Mouse (Mus musculus) stomach, embryonic 14.5 days (tissue): ENCODE results near the gene Hoxb9. TPM values are rescaled to one million over a fixed set of nuclear protein-coding genes. Genes with fewer than 3 reads are reported as not detected.

Source experiments
- ATAC-seq: fragments of 200-750 bp; cut with Nextera tagmentation; 2 replicates; pipeline ENCODE4 v1.8.0; 2017; ENCODE audit warnings: low read depth, moderate TSS enrichment; ENCODE audit not compliant: insufficient number of reproducible peaks, insufficient read depth, low FRiP score
- H3K27ac ChIP-seq: fragments of 300-500 bp; sonication (generic); 2 replicates; pipeline ENCODE4 v1.5.1; 2014; ENCODE audit warnings: mild to moderate bottlenecking, low read length, moderate library complexity, mixed read lengths
- H3K27me3 ChIP-seq: fragments of 300-500 bp; sonication (generic); 2 replicates; pipeline ENCODE4 v1.6.1; 2014; ENCODE audit warnings: low read length, control low read depth, mixed read lengths; ENCODE audit not compliant: control insufficient read depth, insufficient read depth
- H3K36me3 ChIP-seq: fragments of 300-500 bp; sonication (generic); 2 replicates; pipeline ENCODE4 v1.6.1; 2014; ENCODE audit warnings: mild to moderate bottlenecking, control low read depth, low read length, moderate library complexity, mixed read lengths; ENCODE audit not compliant: control insufficient read depth, insufficient read depth
- H3K4me1 ChIP-seq: fragments of 300-500 bp; sonication (generic); 2 replicates; pipeline ENCODE4 v1.6.1; 2014; ENCODE audit warnings: low read length, control low read depth, mixed read lengths; ENCODE audit not compliant: control insufficient read depth, insufficient read depth
- H3K4me2 ChIP-seq: fragments of 300-500 bp; sonication (generic); replicated peaks from 2 replicates; pipeline ENCODE4 v1.6.1; 2014; ENCODE audit warnings: low read depth, low read length, control low read depth
- H3K4me3 ChIP-seq: fragments of 300-500 bp; sonication (generic); 2 replicates; pipeline ENCODE4 v1.5.1; 2014; ENCODE audit warnings: low read depth, low read length, control low read depth
- H3K9ac ChIP-seq: fragments of 300-500 bp; sonication (generic); replicated peaks from 2 replicates; pipeline ENCODE4 v1.6.1; 2014; ENCODE audit warnings: low read depth, mild to moderate bottlenecking, control low read depth, low read length, moderate library complexity, mixed read lengths
- H3K9me3 ChIP-seq: fragments of 300-500 bp; sonication (generic); 2 replicates; pipeline ENCODE4 v1.6.1; 2016; ENCODE audit warnings: low read depth, low read length, control low read depth; ENCODE audit not compliant: control insufficient read depth
- WGBS: fragments of 180-500 bp; shearing (Covaris S2); extraction: QIAGEN DNeasy Blood & Tissue Kit; methylation state at CpG from one replicate; pipeline ENCODE4 v1.1.7; 2014; 5-methylcytosine and 5-hydroxymethylcytosine counted together
- polyA plus RNA-seq: library from polyadenylated mRNA; unstranded; fragments of >200 nt; fragmentation: Nextera tagmentation; extraction: Ambion mirVana; gene quantifications from 2 replicates; pipeline ENCODE4 v1.2.1, GENCODE M21; 2014

Hoxb9 gene
- polyA plus RNA-seq, 1 experiment from 2014 or later: 0.25 TPM

- Histone ChIP-seq H3K36me3 (no peaks in the 10 kb centered on the region), H3K27me3 (peaks cover 38% of the 10 kb centered on the region), H3K9ac (no peak overlapping the region), H3K9me3 (no peaks in the 10 kb centered on the region), H3K4me2 (no peak overlapping the region), H3K27ac (peak overlapping the region; percentile 82; the same call in 1 of the 2 replicates), H3K4me3 (no peak overlapping the region), H3K4me1 (peaks cover 8% of the 10 kb centered on the region; the same call in 1 of the 2 replicates)
- 26% methylated on average over 17 of the region's 17 CpGs for WGBS
- ATAC-seq: no peak
These were observed 19.6 kb downstream of the Hoxb9 start for GRCm38 (mm10) chr11:96290705-96291355.

GRCm38 (mm10) chr11:96291681-96292564 is 20.7 kb downstream of the Hoxb9 start, which contains the start of gene Hoxb6:
Gene Hoxb6, plus strand, starts transcription at chr11:96292476.
- Histone ChIP-seq H3K4me2 (peak within 1 kb of the TSS; percentile 52), H3K4me3 (peak within 1 kb of the TSS; percentile 38), H3K9me3 (no peaks in the 10 kb centered on the region), H3K27me3 (peaks cover 40% of the 10 kb centered on the region; the same call in 1 of the 2 replicates), H3K27ac (peak within 1 kb of the TSS; percentile 82), H3K36me3 (no peaks in the 10 kb centered on the region), H3K9ac (peak within 1 kb of the TSS; percentile 37), H3K4me1 (peaks cover 8% of the 10 kb centered on the region; the same call in 1 of the 2 replicates)
- no peak for ATAC-seq
- 10% methylated on average over 22 of the region's 22 CpGs for WGBS

GRCm38 (mm10) chr11:96292565-96293301 is 21.5 kb downstream of the Hoxb9 start:
- WGBS: 6% methylated on average over 12 of the region's 12 CpGs
- Histone ChIP-seq H3K4me2 (peak overlapping the region; percentile 52), H3K4me3 (peak overlapping the region; percentile 38), H3K36me3 (no peaks in the 10 kb centered on the region), H3K4me1 (peaks cover 4% of the 10 kb centered on the region; the same call in 1 of the 2 replicates), H3K27ac (peak overlapping the region; percentile 73; the same call in 1 of the 2 replicates), H3K9ac (peak overlapping the region; percentile 37), H3K9me3 (no peaks in the 10 kb centered on the region), H3K27me3 (peaks cover 41% of the 10 kb centered on the region; the same call in 1 of the 2 replicates)
- ATAC-seq: no peak

- ATAC-seq: no peak
- H3K4me3 ChIP-seq: peak overlapping the region; percentile 38
- H3K36me3 ChIP-seq: no peaks in the 10 kb centered on the region
- H3K27ac ChIP-seq: peak overlapping the region; percentile 73; the same call in 1 of the 2 replicates
- WGBS: 8% methylated on average over 22 of the region's 22 CpGs
- H3K27me3 ChIP-seq: peaks cover 34% of the 10 kb centered on the region; the same call in 1 of the 2 replicates
- peaks cover 4% of the 10 kb centered on the region; the same call in 1 of the 2 replicates for H3K4me1 ChIP-seq
- H3K9ac ChIP-seq: peak overlapping the region; percentile 37
- peak overlapping the region; percentile 52 for H3K4me2 ChIP-seq
- H3K9me3 ChIP-seq: no peaks in the 10 kb centered on the region
These were observed 22.2 kb downstream of the Hoxb9 start for GRCm38 (mm10) chr11:96293302-96293921.

DNA sequence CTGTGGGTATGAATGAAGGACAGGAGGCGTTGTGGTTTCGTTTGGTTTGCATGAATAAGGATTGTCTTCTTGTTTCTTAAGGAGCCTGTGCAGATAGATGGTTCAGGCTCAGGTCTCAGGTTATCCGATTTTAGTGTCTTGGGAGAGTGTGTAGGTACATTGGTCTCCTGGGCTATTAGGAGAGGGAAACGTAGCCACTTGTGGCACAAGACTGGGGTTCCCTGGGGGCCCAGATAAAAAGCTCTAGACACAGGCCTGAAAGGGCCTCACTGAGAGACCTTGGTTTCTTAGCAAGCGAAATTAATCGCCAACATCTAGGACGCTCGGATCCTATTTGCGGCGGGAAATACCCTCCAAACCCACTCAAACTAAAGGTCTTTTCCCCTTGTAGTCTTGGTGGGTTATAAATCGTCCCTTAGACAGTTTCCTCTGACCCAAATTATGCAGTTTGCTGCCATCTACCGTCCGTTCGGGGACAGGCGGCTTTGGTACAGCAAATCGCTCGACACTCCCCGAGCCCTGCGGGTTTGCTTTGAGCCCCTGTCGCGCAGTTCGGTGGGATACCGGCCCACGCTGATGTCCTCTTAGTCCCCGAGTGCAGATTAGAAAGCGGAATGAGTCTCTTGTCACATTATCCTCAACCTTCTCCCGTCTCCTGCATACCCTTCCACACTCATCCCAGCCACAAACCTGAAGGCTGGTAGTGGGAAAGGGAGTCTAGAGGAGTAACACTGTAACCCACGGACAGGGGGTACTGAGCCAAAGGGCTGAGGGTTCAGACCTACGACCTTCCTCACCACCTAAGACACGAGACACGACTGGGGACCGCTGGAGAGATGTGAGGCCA is 23.2 kb downstream of the Hoxb9 start:
- peaks cover 4% of the 10 kb centered on the region; the same call in 1 of the 2 replicates for H3K4me1 ChIP-seq
- H3K27ac ChIP-seq: peak overlapping the region; percentile 52; the same call in 1 of the 2 replicates
- no peaks in the 10 kb centered on the region for H3K9me3 ChIP-seq
- 1% methylated on average over 32 of the region's 32 CpGs for WGBS
- H3K9ac ChIP-seq: peak overlapping the region; percentile 37
- peak overlapping the region; percentile 52 for H3K4me2 ChIP-seq
- H3K36me3 ChIP-seq: no peaks in the 10 kb centered on the region
- peaks cover 30% of the 10 kb centered on the region; the same call in 1 of the 2 replicates for H3K27me3 ChIP-seq
- peak; percentile 50; the same call in 1 of the 2 replicates for ATAC-seq
- peak overlapping the region; percentile 38 for H3K4me3 ChIP-seq

GRCm38 (mm10) chr11:96295092-96295835 is 24.0 kb downstream of the Hoxb9 start:
- Histone ChIP-seq H3K4me1 (peaks cover 4% of the 10 kb centered on the region; the same call in 1 of the 2 replicates), H3K36me3 (no peaks in the 10 kb centered on the region), H3K9me3 (no peaks in the 10 kb centered on the region), H3K4me2 (peak overlapping the region; percentile 52), H3K27me3 (peaks cover 37% of the 10 kb centered on the region), H3K27ac (peak overlapping the region; percentile 70; the same call in 1 of the 2 replicates), H3K4me3 (peak overlapping the region; percentile 38), H3K9ac (peak overlapping the region; percentile 53)
- 1% methylated on average over 30 of the region's 30 CpGs for WGBS
- no peak for ATAC-seq

DNA sequence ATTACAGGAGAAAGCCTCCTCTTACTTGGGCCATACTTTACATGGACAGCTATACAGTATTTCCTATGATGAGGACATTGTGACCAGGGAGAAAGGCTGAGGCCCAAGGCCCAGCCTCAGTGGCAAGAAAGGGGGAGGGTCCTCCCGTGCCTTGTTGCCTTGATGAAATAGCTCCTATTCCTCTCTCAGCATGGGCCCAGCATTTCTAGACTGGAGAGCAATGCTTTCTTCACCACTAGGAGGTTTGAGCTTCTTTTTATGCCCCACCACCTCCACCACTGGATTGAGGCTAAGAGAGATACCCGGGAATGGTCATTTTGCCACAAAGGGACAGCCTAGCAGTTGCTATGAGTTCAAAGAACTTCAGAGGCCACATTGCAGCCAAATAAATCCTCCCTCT is 25.7 kb downstream of the Hoxb9 start:
- peak overlapping the region; percentile 15 for H3K4me2 ChIP-seq
- no peak overlapping the region for H3K27ac ChIP-seq
- H3K9ac ChIP-seq: no peak overlapping the region
- H3K9me3 ChIP-seq: no peaks in the 10 kb centered on the region
- no peak for ATAC-seq
- H3K4me1 ChIP-seq: peaks cover 7% of the 10 kb centered on the region; the same call in 1 of the 2 replicates
- 29% methylated on average over 2 of the region's 2 CpGs for WGBS
- H3K4me3 ChIP-seq: no peak overlapping the region
- no peaks in the 10 kb centered on the region for H3K36me3 ChIP-seq
- H3K27me3 ChIP-seq: peaks cover 38% of the 10 kb centered on the region
